Mouse (Mus musculus): ENCODE data around the gene Lrrc36.

- TF ChIP-seq POLR2A (IDR thresholded peaks at IDR 0.05; ENCODE audit: control insufficient read depth, extremely low read depth, insufficient read depth, low read length, poor library complexity) (no peak), CTCF (IDR thresholded peaks at IDR 0.05; ENCODE audit: borderline replicate concordance, control insufficient read depth, extremely low read depth, insufficient read depth, low read length, poor library complexity) (no peak)
Observed at GRCm38 (mm10) chr8:105473816-105474606, 60.6 kb downstream of the Lrrc36 start.
